Mouse (Mus musculus): ENCODE measurements at regions not wholly inside any gene's neighbourhood (a gene's known extent, or its start where the extent isn't known, plus 50 kb on each side); places are given as distances from the start of the nearest gene placed in this dataset.

DNA sequence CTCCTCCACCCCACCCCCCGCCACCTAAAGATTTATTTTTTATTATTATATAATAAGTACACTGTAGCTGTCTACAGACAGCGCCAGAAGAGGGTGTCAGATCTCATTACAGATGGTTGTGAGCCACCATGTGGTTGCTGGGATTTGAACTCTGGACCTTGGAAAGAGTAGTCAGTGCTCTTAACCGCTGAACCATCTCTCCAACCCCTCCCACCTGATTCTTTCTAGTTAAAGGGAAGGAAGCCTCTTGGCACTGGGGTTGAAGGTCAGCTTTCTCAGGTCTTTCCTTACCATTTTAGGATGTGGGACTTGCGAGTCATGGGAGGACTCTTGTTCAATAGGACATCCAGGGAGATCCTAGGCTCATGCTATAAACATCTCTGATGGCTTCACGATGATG is 54.7 kb downstream of the Hes1 start:
- DNase-seq = no peak

DNA sequence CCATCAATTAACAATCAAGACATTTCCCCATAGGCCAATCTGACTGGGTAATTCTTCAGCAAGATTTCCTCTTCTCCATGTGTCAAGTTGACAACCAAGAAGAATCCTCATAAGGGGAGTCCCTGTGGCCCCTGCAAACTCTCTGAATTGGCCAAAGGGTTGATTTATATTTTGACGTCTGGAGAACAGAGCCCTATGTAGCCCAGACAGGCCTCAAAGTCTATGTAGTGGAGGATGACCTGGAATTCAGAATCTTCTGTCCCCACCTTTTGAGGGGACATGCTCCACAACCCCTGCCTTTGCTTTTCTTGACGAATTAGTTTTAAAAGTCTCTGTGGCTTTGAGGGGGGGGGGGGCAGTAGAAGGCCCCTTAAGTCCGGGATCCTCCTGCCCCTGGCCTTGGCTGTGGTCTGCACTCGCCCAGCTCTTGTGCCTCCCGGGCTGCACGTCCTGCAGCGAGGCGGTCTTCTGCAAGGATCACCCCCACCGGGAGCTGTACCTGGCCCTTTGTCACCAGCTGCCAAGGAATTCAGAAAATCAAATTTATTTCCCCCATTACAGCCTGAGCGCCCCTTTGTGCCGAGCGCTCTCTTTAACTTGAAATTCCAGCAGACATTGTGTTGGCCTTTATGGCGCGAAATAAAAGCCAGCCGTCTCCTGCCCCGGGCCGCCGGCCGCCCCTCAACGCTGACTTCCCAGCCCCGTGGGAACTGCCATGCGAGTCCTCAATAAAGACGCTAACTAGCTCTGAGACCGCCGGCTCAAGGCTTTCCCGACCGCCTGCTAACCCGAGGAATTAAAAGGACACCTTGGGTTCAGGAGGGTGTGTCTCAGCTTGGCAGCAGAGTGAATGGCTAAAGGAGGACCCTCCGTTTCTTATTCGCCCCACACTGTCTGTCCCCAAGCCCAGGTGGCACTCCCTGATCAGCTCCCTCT is 56.4 kb downstream of the Hes1 start:
- no peak for DNase-seq

DNA sequence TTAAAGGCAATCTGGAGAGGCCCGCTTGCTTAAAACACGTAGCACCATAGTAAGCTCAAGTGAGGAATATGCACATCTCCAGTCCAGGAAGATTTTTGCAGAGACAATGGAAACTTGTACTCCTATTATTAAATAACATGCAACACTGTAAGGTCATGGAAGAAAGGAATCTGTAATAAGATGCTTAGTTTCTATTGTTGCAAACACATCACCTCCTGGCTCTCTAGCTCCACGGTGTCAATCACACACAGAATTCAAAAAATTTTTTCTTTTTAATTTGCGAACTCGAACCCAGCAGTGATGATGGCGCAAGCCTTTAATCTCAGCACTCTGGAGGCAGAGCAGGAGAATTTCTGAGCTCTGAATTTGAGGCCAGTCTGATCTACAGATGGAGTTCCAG is 57.4 kb downstream of the Hes1 start:
- no peak for DNase-seq

DNA sequence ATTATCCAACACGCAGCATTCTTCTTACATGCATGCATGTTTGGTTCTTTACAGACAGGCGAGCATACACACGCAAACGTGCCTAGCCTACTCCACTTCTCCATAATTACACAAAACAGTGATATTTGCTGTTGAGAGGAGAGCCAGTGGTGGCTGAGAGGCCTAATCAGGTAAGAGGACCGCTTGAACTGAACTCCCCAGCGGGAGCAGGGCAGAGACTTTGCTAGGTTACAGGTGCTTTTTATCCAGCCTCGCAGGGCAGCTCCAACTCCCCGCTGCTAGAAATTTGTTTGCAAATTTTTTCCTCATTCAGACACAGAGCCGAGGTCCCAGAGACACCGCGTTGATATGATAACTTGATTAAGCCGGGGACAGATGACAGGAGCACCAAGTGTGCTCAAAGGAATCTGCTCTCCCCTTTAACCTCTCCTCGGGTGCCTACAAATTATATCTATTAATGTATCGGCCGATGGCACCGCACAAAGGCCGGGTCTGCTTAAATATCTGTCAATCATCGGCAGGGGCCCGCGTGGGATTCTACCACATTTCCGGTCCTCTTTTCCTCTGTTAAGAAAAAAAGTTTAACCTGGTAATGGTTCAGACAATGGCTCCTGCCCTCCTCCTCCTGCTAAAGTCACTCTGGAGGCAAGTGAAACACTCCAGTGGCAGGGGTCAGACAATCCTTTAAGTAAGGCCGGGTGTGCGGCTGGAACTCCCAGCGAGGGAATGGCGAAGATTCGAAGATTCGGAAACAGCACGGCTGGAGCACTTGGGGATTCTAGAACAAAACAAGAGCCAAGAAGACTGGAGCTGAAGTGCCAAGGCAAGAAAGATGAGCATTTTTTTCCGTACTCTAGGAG is 58.3 kb downstream of the Hes1 start:
- no peak for DNase-seq

DNA sequence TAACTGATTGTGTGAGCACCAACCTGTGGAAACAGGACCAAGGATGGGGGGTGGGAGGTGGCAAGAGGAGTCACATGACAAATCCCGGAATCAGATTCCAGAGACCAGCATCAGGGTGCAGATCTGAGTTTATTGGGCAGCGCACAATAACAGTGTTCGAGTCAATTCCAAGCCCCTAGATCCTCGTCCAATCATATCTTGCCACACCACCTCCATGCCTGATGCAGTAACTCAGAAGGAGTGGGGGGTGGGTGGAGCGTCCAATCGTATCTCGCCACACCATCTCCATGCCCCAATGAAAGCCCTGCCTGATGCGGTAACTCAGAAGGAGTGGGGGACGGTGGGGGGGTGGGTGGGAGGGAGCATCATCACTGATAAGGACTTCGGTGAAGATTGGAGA is 62.8 kb downstream of the Hes1 start:
- no peak for DNase-seq

DNA sequence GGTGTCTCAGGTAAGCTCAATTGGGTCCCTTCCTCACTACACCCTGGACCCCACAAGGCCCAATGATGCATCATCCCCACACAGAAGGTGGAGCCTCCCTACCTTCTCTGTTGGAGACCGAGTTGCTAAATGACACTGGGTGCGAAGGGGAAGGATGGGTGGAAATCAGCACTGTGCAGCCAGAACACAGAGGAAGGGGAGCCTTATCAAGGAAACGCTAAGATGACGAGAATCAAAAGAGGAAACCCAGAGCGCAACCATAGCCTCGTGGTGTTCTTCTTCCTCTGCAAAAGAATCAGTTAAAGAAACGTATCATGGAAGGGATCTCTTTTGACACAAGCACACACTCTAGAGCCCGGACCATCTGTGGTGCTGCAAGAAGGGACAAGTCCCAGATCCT is 64.6 kb downstream of the Hes1 start:
- no peak for DNase-seq

DNA sequence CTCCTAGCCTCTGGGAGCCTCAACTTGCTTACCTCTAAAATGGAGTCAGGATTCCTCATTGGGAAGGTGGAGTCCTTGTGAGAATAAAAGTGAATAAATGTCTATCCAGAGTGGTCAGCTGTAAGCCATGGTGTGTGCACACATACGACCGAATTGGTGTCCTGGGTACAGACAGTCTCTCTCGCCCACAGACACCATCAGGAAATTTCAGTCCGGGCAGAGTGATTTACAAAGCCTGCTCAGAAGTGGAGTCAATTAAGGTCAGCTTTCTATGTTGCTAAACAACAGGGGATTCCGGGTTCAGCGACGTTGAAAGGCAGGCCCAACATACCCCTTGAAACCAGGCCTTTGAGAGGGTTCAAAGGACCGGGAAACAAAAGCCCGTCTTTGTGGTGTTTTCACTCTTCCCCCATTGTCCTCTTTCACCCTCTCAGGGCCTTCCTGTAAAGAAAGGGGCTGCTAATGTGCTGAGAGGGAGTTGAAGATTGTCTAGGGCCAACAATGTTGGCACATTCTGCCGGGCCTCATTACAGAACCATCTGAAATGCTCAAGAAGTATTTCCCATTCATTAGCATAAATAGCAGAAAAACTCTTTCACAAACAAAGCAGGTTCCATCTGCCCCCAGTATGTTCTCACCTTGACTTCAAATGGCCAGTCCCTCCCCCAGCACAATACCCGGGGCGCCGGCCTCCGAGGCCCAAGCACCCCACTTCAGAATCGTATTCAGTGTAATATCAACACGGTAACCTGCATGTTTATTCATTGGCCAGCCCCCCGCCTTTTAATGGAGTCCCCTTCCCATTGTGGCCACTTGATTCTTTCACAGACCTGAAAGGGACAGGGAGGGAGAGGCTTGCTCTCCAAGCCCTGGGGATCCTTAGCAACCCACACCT is 65.3 kb downstream of the Hes1 start:
- no peak for DNase-seq

DNA sequence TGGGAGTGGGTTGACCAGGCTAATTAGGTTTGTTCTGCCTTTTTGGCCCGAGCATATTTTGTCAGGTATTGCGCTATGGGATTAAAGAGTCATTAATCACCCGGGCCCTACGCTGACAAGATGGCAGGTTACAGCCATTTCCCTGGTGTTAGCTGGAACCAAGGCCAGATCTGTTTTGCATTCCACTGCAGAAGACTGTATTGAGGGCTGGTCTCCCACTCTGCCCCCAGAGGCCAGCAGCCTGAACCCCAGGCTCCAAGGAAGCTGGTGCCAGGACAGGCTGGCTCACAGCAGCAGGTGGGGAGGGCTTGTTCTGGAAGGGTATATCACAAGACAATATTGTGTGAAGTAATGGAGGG is 65.9 kb downstream of the Hes1 start:
- DNase-seq = no peak

DNA sequence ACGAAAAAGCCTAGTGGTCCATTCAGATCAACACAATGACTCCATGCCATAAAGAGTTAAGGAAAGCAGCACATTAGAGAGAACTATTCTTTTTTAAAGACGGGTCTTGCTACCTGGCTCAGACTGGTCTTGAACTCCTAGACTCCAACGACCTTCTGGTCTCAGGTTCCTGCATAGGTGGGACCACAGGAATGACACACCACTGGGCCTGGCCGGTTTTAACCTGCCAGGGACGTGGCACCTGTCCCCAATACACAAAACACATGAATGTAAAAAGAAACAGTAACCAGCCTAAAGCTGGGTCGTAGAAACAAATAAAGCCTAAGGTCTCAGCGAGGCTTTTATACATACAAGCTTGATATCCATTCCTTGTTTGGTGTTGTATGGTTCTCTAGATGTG is 67.9 kb downstream of the Hes1 start:
- no peak for DNase-seq

DNA sequence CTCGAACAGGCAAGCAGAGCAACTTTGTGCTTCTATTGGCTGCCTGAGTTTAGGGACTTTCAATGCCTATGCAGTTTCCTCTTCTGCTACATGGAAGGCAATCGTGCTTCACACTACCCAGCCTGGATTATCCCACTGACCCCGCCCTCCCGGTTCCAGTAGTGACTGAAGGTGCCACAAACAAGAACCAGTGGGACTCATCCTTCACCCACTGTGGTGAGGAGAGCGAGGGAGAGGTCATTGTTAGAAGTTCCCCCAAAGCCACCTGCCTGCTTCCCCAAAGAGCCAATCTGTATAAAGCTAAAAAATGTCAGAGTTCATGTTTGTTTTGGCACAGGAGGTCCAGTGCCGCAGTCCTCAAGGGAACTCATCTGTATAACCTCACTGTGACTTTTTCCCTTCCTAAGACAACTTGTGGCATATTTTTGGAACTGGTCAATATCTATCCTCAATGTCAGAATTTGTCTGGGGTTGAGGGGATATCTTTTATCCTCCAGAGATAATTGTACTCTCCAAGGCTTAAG is 70.5 kb downstream of the Hes1 start:
- peak; percentile 23 for DNase-seq

DNA sequence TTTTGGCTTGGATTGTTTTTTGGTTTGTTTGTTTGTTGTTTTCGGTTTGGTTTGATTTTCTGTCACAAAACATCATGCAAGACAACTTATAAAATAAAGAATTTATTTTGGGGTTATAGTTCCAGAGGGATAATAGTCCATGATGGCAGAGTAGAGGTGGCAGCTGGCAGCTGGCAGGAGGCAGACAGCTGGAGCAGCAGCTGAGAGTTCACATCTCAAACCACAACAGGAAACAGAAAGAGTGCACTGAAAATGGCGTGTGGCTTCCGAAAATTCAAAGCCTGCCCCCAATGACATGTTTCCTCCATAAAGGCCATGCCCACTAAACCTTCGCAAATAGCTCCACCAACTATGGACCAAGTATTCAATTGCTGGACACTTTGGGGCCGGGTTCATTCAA is 72.7 kb downstream of the Hes1 start:
- no peak for DNase-seq

DNA sequence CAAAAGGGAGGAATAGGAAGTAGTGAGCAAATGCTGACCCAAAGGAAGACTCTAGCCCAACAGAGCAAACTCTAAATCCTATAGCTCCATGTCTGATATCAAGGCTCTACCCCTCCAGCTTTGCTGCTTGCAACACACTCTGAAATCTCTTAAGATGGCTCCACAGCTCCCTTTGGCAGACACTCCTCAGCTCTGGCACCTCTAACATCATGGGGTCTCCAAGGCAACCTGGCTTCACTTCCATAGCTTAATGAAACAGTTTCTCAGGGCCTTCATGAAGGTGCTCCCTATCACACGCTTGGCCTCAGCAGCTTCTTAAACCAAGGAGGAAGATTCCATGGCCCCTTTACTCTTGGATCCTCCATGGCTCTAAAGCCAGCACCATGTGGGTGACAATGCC is 73.6 kb downstream of the Hes1 start:
- DNase-seq = no peak

DNA sequence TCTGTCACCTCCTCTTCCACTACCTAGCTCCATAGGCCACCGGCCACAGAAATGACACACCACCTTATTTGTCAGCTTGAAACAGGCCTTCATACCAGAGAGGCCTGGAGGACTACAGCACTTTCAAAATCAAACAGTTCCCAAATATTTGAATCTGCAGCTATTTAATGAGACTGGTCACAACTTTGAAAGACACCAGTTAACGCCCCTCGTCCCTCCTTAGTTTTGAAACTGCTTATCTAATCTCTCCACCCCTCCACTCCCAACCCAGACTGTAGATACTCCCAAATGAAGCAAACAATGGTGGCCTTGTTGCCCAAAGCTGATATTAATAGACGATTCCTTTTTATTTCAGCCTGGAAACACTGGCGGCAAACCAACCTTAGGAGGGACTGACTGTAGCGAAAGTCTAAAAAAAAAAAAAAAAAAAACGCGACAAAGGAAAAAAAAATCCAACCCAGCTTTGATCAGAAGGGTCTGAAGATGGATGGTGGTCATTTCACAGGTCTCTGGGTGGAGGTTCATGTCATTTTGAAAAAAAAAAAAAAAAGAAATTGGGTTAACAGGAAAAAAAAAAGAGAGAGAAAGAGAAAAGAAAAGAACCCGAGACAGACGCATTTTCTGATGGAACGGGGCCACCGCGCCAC is 80.8 kb downstream of the Hes1 start:
- DNase-seq = no peak

DNA sequence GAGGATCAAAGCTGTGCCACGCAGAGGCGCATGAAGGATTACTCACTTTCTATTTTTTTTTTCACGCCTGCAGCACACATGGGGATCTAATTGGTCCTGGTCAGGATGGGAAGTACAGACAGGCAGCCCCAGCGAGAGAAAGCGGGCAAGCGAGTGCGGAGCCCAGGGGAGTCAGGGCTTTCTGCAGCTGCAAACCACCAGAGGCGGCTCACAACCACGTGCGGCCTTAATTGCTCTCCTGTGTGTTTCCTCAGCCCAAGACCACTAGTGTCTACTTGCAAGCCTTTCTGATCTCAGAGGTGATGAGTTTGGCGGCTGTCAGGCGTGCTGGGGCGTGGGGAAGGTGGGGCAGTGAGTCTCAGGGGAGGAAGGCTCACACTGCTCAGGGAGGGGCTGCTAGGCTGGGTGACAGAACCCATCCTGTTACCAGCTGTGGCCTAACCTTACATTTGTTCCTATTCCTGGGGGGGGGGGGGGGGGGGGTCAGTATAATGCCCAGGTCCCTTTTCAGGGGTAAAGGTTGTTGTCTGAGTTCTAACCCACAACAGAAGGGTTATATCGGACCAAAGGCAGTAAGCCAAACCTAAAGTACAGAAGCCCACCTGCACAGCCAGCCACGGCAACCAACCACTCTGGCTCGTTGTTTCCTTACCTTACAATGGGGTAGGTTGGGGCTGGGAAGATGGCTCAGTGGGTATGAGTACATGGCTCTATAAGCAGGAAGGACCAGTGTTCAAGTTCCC is 81.5 kb downstream of the Hes1 start:
- DNase-seq = peak; percentile 25

DNA sequence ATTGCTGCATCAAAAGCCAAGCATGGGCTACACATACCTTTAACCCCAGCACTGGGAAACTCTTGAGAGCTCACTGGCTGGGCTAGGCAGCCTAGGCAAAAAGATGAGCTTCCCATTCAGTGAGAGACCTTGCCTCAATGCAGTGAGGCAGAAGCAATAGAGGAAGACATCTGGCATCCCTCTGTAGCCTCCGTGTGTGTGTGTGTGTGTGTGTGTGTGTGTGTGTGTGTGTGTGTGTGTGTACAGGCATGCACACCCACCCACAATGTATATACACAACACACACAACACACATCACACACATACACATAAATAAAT is 82.0 kb downstream of the Hes1 start:
- DNase-seq = no peak

DNA sequence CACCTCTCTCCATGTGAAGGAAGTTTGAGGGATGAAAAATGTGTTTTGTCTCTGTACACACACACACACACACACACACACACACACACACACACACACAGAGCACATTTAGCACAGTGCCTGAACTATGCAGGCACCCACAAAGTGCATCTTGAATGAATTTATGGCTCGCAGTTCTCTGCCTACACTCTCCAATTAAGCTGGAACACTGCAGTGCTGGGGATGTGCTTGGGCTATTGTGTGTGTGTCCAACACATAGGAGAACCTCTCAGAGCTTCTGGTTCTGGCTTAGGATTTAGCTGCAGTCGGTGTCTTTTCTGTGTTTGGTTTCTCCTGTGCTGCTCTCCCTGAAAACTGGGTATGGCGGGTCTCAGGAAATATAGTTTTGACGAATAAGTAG is 83.1 kb downstream of the Hes1 start:
- no peak for DNase-seq

DNA sequence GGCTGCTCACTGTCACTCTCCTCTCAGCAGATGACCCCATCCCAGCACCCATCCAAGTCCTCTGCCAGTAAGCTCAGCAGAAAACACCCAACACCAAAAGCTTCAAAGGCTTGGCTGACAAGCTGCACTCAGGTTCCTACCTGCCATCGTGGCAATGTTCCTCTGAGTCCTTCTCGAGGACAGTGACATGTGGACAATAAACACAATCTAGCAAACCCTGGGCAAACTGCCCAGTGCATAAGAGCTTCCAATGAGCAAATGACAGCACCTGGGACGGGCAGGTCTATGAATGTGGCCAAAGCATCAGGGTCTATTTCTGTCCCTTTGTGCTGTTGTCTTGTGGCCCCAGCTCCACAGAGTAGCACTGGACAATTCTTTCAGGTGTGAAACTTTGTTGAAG is 86.9 kb downstream of the Hes1 start:
- DNase-seq = no peak

DNA sequence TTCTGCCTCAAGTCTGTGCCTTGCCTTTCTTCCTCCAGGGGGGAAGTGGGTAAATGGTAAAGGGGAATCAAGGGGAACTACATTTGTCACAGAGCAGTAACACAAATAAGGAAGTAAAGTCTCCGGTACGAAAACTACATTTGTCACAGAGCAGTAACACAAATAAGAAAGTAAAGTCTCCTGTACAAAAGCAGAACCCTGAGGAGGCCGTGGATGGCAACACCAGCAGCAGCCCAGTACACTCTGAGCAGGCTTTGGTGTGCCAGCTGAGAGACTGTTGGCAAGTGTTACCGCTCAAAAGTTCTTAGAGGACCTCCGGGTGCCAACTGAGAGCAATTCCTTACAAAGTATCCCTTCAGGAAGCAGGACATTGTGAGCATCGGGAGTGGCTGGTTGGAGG is 90.9 kb downstream of the Hes1 start:
- no peak for DNase-seq

DNA sequence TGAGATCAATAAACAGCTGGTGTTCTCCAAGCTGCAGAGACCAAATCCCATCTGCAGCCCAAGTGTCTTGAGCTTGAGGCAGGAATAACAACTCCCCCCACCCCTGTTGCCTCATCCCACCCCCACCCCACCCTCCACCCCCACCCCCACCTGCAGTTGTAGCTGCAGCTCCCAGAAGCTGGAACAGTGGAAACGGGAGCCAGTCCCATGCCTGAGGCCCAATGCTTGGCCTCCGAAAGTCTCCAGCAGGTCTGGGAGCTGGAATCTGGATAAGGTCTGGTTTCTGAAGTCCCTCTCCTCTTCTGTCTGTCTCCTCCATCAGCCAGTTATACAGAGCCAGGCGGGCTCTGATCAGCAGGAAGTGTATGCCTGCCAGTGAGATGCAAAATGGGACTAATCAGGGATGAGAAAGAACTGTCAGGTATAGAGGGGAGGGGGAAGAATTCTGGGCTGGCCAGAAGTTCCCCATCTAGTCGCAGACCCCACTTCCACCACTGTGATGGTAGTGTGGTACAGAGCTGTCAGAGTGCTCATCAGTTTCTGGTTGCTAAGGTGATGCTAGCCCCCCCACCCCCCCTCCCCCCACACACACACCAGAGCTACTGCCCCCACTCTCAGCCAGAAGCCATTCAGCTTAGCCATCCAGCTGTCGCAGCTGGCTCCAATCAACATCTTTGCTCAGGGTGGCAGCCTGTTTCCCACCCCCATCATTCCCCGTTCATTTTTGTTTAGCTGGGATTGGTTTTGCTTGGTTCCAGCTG is 91.5 kb downstream of the Hes1 start:
- no peak for DNase-seq

DNA sequence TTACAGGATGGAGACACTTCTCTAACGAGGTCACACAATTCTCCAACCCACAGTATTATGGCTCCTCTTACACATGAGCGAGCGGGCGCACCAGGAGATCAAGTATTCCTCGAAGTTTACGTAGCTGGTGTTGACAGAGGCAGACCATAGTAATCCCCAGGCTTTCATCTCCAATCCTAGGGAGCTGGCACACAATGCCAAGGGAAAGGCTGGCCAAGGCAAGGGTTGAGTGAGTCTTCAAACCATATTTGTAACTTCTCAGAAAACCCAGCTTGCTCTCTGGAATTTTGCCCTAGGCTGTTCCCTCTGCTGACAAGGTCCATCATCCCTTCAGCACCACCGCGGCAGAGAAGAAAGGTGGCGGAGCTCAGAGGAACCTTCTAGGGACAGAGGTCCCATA is 94.0 kb downstream of the Hes1 start:
- no peak for DNase-seq

DNA sequence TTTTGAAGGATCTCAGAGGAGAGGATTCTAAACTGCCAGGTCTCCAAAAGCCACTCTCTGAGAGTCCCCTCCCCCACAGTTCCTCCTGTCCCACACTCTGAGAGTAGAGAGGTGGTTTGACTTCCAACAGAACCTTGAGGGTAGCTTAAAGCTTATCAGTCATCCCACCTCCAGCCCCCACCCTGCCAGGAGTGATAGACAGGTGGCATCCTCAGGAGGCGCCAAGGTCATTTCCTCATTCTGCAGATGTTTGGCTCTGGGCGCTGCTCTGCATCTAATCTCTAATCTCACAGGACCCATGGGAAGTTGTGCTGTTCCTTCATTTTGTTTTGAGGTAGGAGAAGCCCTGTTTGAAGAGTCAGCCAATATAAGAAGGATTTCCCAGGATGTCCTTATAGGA is 96.2 kb downstream of the Hes1 start:
- DNase-seq = no peak

All from kidney, postnatal 10 days (tissue).